Mouse (Mus musculus) brain, embryonic 14.5 days (tissue): ENCODE results near the gene Hecw2.

Experiments used
- CTCF ChIP-seq: fragments of 200-500 bp; IDR thresholded peaks from 2 replicates; pipeline ENCODE4 v1.5.1; 2012; ENCODE audit warnings: inconsistent platforms, mild to moderate bottlenecking, moderate library complexity, borderline replicate concordance; ENCODE audit not compliant: insufficient read depth, insufficient read length; ENCODE audit errors: extremely low read depth
- POLR2A ChIP-seq: fragments of 200-500 bp; IDR thresholded peaks from 2 replicates; pipeline ENCODE4 v1.6.1; 2012; ENCODE audit warnings: mild to moderate bottlenecking, inconsistent platforms, borderline replicate concordance; ENCODE audit not compliant: poor library complexity, insufficient read depth, insufficient read length, severe bottlenecking; ENCODE audit errors: extremely low read depth

GRCm38 (mm10) chr1:54193191-54193770 lies 1.7 kb downstream of the Hecw2 start:
- TF ChIP-seq POLR2A (no peak), CTCF (no peak)
